Mouse (Mus musculus) myocyte (in vitro differentiated cells): ENCODE results near the gene Kcnq1.

Experiments
- CEBPB ChIP-seq: IDR thresholded peaks from 2 replicates; pipeline ENCODE4 v1.6.1; 2011; ENCODE audit warnings: mild to moderate bottlenecking, moderate library complexity; ENCODE audit not compliant: poor library complexity, insufficient read depth, severe bottlenecking
- E2F4 ChIP-seq: IDR thresholded peaks from one replicate; pipeline ENCODE4 v1.6.1; 2011; ENCODE audit warnings: mild to moderate bottlenecking, control low read depth, moderate library complexity; ENCODE audit not compliant: insufficient read depth
- MAX ChIP-seq: IDR thresholded peaks from one replicate; pipeline ENCODE4 v1.6.1; 2011; ENCODE audit warnings: low read depth, mild to moderate bottlenecking, control low read depth
- MYOD1 ChIP-seq, 3 experiments: IDR thresholded peaks; one replicate each; pipeline ENCODE4 v1.6.1; 2011; ENCODE audit warnings: control low read depth in 2 of 3, low read depth in 2 of 3, mild to moderate bottlenecking in 2 of 3, moderate library complexity in 1 of 3; ENCODE audit not compliant: insufficient read length in 2 of 3, control insufficient read depth in 1 of 3
- MYOG ChIP-seq, 3 experiments: IDR thresholded peaks; one replicate each; pipeline ENCODE4 v1.6.1; 2011; ENCODE audit warnings: control low read depth in 2 of 3, low read depth in 2 of 3, mild to moderate bottlenecking in 2 of 3; ENCODE audit not compliant: insufficient read length in 2 of 3, control insufficient read depth in 1 of 3, insufficient read depth in 1 of 3
- POLR2A ChIP-seq: IDR thresholded peaks from one replicate; pipeline ENCODE4 v1.6.1; 2011; ENCODE audit warnings: low read depth, mild to moderate bottlenecking, control low read depth, moderate library complexity; ENCODE audit not compliant: insufficient read length
- POLR2AphosphoS2 ChIP-seq: IDR thresholded peaks from one replicate; pipeline ENCODE4 v1.6.1; 2011; ENCODE audit warnings: low read depth, control low read depth; ENCODE audit not compliant: insufficient read length
- REST ChIP-seq: IDR thresholded peaks from one replicate; pipeline ENCODE4 v1.6.1; 2011; ENCODE audit warnings: mild to moderate bottlenecking, control low read depth, moderate library complexity; ENCODE audit not compliant: insufficient read depth, insufficient read length
- TCF3 ChIP-seq: IDR thresholded peaks from one replicate; pipeline ENCODE4 v1.6.1; 2011; ENCODE audit warnings: low read depth, control low read depth; ENCODE audit not compliant: insufficient read length
- USF1 ChIP-seq: IDR thresholded peaks from one replicate; pipeline ENCODE4 v1.6.1; 2011; ENCODE audit warnings: low read depth, mild to moderate bottlenecking, control low read depth, moderate library complexity

DNA sequence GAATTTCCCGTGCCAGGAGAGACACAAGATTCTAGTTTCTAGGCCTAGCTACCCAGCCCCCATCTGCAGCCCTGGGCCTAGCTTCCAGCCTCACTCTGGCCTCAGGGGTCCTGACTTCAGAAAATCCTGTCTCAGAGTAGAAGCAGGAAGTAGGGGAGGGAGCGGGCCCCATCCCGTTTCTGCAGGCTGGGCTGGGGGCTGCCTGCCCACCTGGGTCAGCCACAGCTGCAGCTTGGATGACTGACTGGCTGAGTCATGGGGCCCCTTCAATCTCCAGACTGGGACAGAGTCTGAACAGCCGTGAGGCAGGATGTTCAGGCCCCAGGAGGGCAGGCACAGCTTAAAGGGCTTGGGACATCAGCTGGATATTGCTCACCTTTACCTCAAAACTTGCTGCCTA, 308.9 kb downstream of the Kcnq1 start:
- TF ChIP-seq MYOG (IDR thresholded peaks at IDR 0.05; ENCODE audit: control insufficient read depth in 1 of 3, insufficient read depth in 1 of 3, insufficient read length in 2 of 3, low read depth in 2 of 3) (no peak), MAX (no peak), E2F4 (no peak), TCF3 (no peak), USF1 (no peak), POLR2A (no peak), REST (no peak), CEBPB (no peak), MYOD1 (IDR thresholded peaks at IDR 0.05; ENCODE audit: control insufficient read depth in 1 of 3, insufficient read length in 2 of 3, low read depth in 2 of 3) (no peak), POLR2AphosphoS2 (no peak)
